Mouse (Mus musculus): ENCODE results near the gene Cpt2.

DNA sequence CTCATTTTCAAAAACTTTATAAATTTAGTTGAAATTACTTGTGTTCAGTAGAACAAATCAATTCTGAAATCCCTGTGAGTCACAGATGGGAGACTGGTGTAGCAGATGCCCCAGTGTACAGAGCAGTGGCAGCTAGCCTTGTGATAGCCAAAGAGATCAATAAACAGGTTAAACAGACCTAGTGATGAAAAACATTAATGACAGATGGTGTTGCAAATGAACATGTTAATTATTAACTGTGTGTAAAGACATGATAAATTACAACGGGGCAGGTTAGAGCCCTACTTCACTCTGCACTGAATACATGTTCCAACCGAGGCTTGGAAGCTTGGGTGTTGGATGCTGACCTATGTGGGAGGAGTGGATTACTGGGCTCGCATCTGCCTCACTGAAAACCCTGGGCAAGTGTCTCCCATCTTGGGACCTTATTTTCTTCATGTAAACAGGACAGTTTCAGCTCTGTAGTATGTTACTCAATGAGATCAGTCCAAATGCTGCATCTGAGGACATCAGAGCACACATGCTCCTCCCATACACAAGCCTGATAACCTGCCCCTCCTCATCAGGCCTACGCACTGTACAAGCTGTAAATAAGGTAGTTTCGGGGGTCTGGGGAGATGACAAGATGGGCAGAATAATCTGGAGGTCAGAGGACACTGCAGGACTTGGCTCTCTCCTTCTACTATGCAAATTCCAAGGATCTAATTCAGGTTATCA, 24.0 kb downstream of the Cpt2 start:
- TF ChIP-seq POLR2A (IDR thresholded peaks at IDR 0.05; ENCODE audit: borderline replicate concordance, extremely low read depth, insufficient read depth, insufficient read length, poor library complexity, severe bottlenecking), result no peak
- TF ChIP-seq CTCF (IDR thresholded peaks at IDR 0.05; ENCODE audit: borderline replicate concordance, extremely low read depth, insufficient read depth, insufficient read length), result no peak

All from brain, embryonic 14.5 days (tissue).